Mouse (Mus musculus) neural tube, embryonic 14.5 days (tissue): Measurements from ENCODE around the gene Pemt. TPM values are rescaled to one million over a fixed set of nuclear protein-coding genes. Genes with fewer than 3 reads are reported as not detected.

Source experiments
- ATAC-seq: fragments of 200-750 bp; cut with Nextera tagmentation; 2 replicates; pipeline ENCODE4 v1.8.0; 2017; ENCODE audit warnings: low read depth, mild to moderate bottlenecking, moderate TSS enrichment, moderate library complexity
- H3K27ac ChIP-seq: fragments of 300-500 bp; sonication (generic); 2 replicates; pipeline ENCODE4 v1.5.1; 2014; ENCODE audit warnings: low read depth, mild to moderate bottlenecking, control low read depth, low read length, moderate library complexity, mixed read lengths
- H3K27me3 ChIP-seq: fragments of 300-500 bp; sonication (generic); 2 replicates; pipeline ENCODE4 v1.6.1; 2014; ENCODE audit warnings: low read length; ENCODE audit not compliant: control insufficient read depth, insufficient read depth
- H3K36me3 ChIP-seq: fragments of 300-500 bp; sonication (generic); 2 replicates; pipeline ENCODE4 v1.6.1; 2014; ENCODE audit warnings: low read length, mixed read lengths; ENCODE audit not compliant: control insufficient read depth, insufficient read depth
- H3K4me1 ChIP-seq: fragments of 300-500 bp; sonication (generic); 2 replicates; pipeline ENCODE4 v1.6.1; 2014; ENCODE audit warnings: low read length; ENCODE audit not compliant: control insufficient read depth, insufficient read depth
- H3K4me2 ChIP-seq: fragments of 300-500 bp; sonication (generic); 2 replicates; pipeline ENCODE4 v1.6.1; 2014; ENCODE audit warnings: mild to moderate bottlenecking, low read depth, low read length, control low read depth
- H3K4me3 ChIP-seq: fragments of 300-500 bp; sonication (generic); 2 replicates; pipeline ENCODE4 v1.5.1; 2014; ENCODE audit warnings: low read depth, low read length, control low read depth, mixed read lengths
- H3K9ac ChIP-seq: fragments of 300-500 bp; sonication (generic); replicated peaks from 2 replicates; pipeline ENCODE4 v1.6.1; 2014; ENCODE audit warnings: low read depth, mild to moderate bottlenecking, control low read depth, low read length, mixed read lengths
- H3K9me3 ChIP-seq: fragments of 300-500 bp; sonication (generic); 2 replicates; pipeline ENCODE4 v1.6.1; 2016; ENCODE audit warnings: low read length; ENCODE audit not compliant: control insufficient read depth
- WGBS: fragments of 180-500 bp; shearing (Covaris S2); extraction: QIAGEN DNeasy Blood & Tissue Kit; methylation state at CpG from one replicate; pipeline ENCODE4 v1.1.7; 2014; 5-methylcytosine and 5-hydroxymethylcytosine counted together
- polyA plus RNA-seq: library from polyadenylated mRNA; unstranded; fragments of >200 nt; fragmentation: Nextera tagmentation; extraction: Ambion mirVana; gene quantifications from 2 replicates; pipeline ENCODE4 v1.2.1, GENCODE M21; 2014

Gene Pemt
- polyA plus RNA-seq, 1 experiment from 2014 or later: 9.3 TPM

GRCm38 (mm10) chr11:59937615-59938014 lies 108.7 kb downstream of the Pemt start:
- no peak overlapping the region for H3K4me2 ChIP-seq
- ATAC-seq: no peak
- no peak overlapping the region for H3K4me3 ChIP-seq
- H3K27ac ChIP-seq: no peak overlapping the region
- no peaks in the 10 kb centered on the region for H3K27me3 ChIP-seq
- H3K36me3 ChIP-seq: no peaks in the 10 kb centered on the region
- H3K9ac ChIP-seq: no peak overlapping the region
- WGBS: 50% methylated on average over 2 of the region's 2 CpGs
- H3K9me3 ChIP-seq: no peaks in the 10 kb centered on the region
- no peaks in the 10 kb centered on the region; the same call in 1 of the 2 replicates for H3K4me1 ChIP-seq

GRCm38 (mm10) chr11:59937023-59937422 lies 109.3 kb downstream of the Pemt start:
- ATAC-seq: no peak
- Histone ChIP-seq H3K4me2 (no peak overlapping the region), H3K27ac (no peak overlapping the region), H3K36me3 (no peaks in the 10 kb centered on the region), H3K4me1 (no peaks in the 10 kb centered on the region; the same call in 1 of the 2 replicates), H3K9ac (no peak overlapping the region), H3K9me3 (no peaks in the 10 kb centered on the region), H3K27me3 (no peaks in the 10 kb centered on the region), H3K4me3 (no peak overlapping the region)
- 75% methylated on average over 3 of the region's 3 CpGs for WGBS

DNA sequence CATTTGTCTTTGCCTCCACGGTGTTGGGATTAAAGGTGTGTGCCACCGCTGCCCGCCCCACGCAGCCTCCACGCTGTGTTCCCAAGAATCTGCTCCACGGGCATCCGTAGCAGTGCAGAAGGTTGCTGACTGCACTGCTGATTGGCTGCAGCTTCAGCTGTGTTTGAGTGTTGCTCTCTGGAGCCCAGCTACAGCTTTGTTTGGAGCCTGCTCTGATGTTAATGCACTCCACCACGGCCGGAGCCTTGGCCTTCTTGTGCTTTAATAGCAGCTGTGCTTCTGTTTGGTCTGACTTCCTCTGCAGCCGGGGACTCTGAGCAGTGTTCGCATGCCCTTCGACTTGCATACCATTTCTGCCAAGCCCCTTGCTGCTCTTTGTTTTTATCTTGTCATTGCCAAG lies 112.3 kb downstream of the Pemt start:
- 41% methylated on average over 12 of the region's 12 CpGs for WGBS
- no peak for ATAC-seq
- Histone ChIP-seq H3K4me1 (no peaks in the 10 kb centered on the region; the same call in 1 of the 2 replicates), H3K27ac (no peak overlapping the region), H3K9me3 (no peaks in the 10 kb centered on the region), H3K4me3 (no peak overlapping the region), H3K4me2 (no peak overlapping the region), H3K27me3 (no peaks in the 10 kb centered on the region), H3K36me3 (no peaks in the 10 kb centered on the region), H3K9ac (no peak overlapping the region; the same call in 1 of the 2 replicates)

GRCm38 (mm10) chr11:59932560-59933337 lies 113.5 kb downstream of the Pemt start:
- no peak overlapping the region for H3K27ac ChIP-seq
- H3K36me3 ChIP-seq: no peaks in the 10 kb centered on the region
- no peak overlapping the region for H3K9ac ChIP-seq
- H3K4me3 ChIP-seq: no peak overlapping the region
- no peaks in the 10 kb centered on the region; the same call in 1 of the 2 replicates for H3K4me1 ChIP-seq
- WGBS: 67% methylated on average over 9 of the region's 9 CpGs
- no peak overlapping the region for H3K4me2 ChIP-seq
- ATAC-seq: no peak
- no peaks in the 10 kb centered on the region for H3K9me3 ChIP-seq
- no peaks in the 10 kb centered on the region for H3K27me3 ChIP-seq

- WGBS: 25% methylated on average over 4 of the region's 4 CpGs
- Histone ChIP-seq H3K27ac (no peak overlapping the region), H3K36me3 (no peaks in the 10 kb centered on the region), H3K4me1 (no peaks in the 10 kb centered on the region; the same call in 1 of the 2 replicates), H3K9ac (no peak overlapping the region), H3K9me3 (no peaks in the 10 kb centered on the region), H3K4me3 (no peak overlapping the region), H3K27me3 (no peaks in the 10 kb centered on the region), H3K4me2 (no peak overlapping the region)
- no peak for ATAC-seq
Observed at GRCm38 (mm10) chr11:59930031-59930430, 116.3 kb downstream of the Pemt start.

DNA sequence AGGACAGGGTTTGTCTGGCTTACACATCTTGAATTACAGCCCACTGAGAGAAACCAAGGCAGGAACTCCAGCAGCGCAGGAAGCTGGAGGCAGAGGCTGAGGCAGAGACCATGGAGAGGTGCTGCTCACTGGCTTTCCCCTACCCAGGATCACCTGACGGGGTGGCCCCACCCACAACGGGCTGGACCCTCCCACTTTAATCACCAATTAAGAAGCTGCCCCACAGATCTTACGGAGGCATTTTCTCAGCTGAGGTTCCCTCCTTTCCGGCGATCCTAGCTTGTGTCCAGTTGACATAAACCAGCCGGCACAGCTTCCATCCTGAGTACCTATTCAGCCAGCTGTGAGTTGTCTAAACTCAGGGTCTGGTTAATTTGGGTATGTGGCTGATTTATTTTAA lies 125.0 kb downstream of the Pemt start:
- Histone ChIP-seq H3K4me1 (no peaks in the 10 kb centered on the region), H3K9ac (no peak overlapping the region), H3K4me3 (no peak overlapping the region), H3K36me3 (no peaks in the 10 kb centered on the region), H3K4me2 (no peak overlapping the region), H3K27me3 (no peaks in the 10 kb centered on the region), H3K9me3 (no peaks in the 10 kb centered on the region), H3K27ac (no peak overlapping the region)
- WGBS: 18% methylated on average over 7 of the region's 7 CpGs
- ATAC-seq: no peak

Other genes with a start within 250 kb of the Pemt start
- gene Flcn, start 236.5 kb downstream of the Pemt start, polyA plus RNA-seq: 39.3 and 41.6 TPM in 2 replicates
- 69.6 and 80.7 TPM in 2 replicates for gene Nt5m, start 207.0 kb downstream of the Pemt start, polyA plus RNA-seq
- gene Cops3, start 206.7 kb downstream of the Pemt start, polyA plus RNA-seq: 211 and 212 TPM in 2 replicates
- gene Med9, start 98.3 kb downstream of the Pemt start, polyA plus RNA-seq: 36.7 and 39.4 TPM in 2 replicates
- 0.66 and 1.4 TPM in 2 replicates for gene Rasd1, start 81.5 kb downstream of the Pemt start, polyA plus RNA-seq
- 34.1 and 35.7 TPM in 2 replicates for gene Rai1, start 58.5 kb upstream of the Pemt start, polyA plus RNA-seq
- gene Srebf1, start 176.1 kb upstream of the Pemt start, polyA plus RNA-seq: 38.5 and 41.3 TPM in 2 replicates